Mouse (Mus musculus): ENCODE measurements at regions not wholly inside any gene's neighbourhood (a gene's known extent, or its start where the extent isn't known, plus 50 kb on each side); places are given as distances from the start of the nearest gene placed in this dataset.

DNA sequence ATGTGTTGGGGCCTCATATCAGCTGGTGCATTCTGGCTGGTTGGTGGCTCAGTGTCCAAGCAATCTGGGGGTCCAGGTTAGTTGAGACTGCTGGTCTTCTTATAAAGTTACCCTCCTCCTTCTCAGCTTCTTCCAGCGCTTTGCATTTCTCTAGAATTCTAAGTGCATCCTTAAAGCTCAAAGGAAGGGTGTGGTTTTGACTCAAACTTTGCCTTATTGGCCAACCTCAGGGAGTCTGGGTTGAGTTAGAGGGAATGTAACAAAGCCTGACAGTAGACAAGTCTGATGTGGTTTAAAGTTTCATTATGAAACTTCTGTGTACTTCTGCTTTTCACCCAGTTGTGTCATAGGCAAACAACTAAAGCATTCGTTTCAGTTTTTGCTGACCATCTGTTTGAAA is 58.7 kb upstream of the Pde3b start:
- TF ChIP-seq CTCF (IDR thresholded peaks at IDR 0.05; ENCODE audit: low read depth) (no peak), EP300 (optimal IDR thresholded peaks at IDR 0.05) (no peak)
